Mouse (Mus musculus): Measurements from ENCODE around the gene Slc30a7.

The Slc30a7 gene

GRCm38 (mm10) chr3:116006978-116007940 is at the start of gene Slc30a7, which contains the start of gene Extl2:
Slc30a7 (minus strand) TSS chr3:116007406.
Extl2 (plus strand) TSS chr3:116007462.
- in situ Hi-C loops (cut with MboI, MseI): no loop called here

DNA sequence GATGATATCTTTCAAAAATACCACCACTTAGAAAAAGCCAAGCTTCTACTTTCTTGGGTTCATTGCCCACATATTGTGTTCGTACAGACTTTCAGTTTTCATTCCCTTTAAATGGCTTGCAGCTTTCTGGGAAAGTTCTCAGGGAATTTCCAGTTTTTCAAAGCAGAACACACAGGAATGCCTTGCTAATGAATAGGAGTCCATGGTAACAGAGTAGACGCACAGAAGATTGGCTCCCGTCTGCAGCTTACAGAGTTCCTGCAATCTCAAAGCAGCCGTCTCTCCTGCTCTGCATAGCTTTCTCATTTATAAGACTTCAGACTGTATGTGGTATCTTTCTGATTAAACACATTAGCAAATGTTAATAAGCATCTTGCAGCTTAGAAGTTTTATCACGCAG is 39.8 kb upstream of the Slc30a7 start:
- in situ Hi-C loops (cut with MboI, MseI): no loop called here

GRCm38 (mm10) chr3:116046000-116046399 is 38.8 kb upstream of the Slc30a7 start:
- in situ Hi-C loops (cut with MboI, MseI): no loop called here

DNA sequence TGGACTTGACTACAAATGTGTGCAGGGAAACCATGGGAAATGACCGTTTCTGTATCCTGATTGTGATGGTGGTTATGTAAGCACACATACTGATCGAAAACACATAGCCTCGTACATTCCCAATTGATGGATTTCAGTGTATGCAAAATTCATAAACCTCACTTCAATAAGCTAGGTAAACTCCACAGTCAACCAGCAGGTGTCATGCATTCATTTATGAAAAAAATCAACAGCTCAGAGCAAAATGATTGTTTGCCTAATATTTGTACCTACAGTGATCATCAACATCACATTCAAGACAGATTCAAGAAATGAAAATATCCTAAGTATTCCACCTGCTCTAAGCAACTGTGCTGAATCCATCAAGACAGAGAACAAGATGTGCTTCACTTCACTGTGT is 33.6 kb upstream of the Slc30a7 start:
- in situ Hi-C loops (cut with MboI, MseI): loop anchor here in 1 of 2 experiments (5.0 kb wide), 1 partner anchor 287 kb away; no protein-coding TSS in a partner anchor

- in situ Hi-C loops (cut with MboI, MseI): loop anchor here in 1 of 2 experiments (5.0 kb wide), 1 partner anchor 293 kb away; no protein-coding TSS in a partner anchor
Measured at GRCm38 (mm10) chr3:116033871-116034222, 26.6 kb upstream of the Slc30a7 start.

GRCm38 (mm10) chr3:116033218-116033870 is 26.1 kb upstream of the Slc30a7 start:
- in situ Hi-C loops (cut with MboI, MseI): loop anchor here in 1 of 2 experiments (5.0 kb wide), 1 partner anchor 294 kb away; no protein-coding TSS in a partner anchor

- in situ Hi-C loops (cut with MboI, MseI): loop anchor here in 1 of 2 experiments (5.0 kb wide), 1 partner anchor 297 kb away; no protein-coding TSS in a partner anchor
Measured at GRCm38 (mm10) chr3:116030152-116030788, 23.1 kb upstream of the Slc30a7 start.

DNA sequence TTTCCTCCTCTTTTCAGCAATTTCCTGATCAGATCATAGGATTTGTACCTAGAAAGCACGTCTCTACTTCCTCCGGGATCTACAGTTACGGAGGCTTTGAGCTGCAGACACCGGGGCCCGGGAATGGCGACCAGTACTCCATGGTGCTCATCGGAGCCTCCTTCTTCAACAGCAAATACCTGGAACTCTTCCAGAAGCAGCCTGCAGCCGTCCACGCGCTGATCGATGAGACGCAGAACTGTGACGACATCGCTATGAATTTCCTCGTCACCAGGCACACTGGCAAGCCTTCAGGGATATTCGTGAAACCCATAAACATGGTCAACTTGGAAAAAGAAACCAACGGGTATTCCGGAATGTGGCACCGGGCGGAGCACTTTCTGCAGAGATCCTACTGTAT is 19.8 kb upstream of the Slc30a7 start:
- in situ Hi-C loops (cut with MboI, MseI): loop anchor here in 1 of 2 experiments (10.0 kb wide), 1 partner anchor 468 kb away; no protein-coding TSS in a partner anchor

DNA sequence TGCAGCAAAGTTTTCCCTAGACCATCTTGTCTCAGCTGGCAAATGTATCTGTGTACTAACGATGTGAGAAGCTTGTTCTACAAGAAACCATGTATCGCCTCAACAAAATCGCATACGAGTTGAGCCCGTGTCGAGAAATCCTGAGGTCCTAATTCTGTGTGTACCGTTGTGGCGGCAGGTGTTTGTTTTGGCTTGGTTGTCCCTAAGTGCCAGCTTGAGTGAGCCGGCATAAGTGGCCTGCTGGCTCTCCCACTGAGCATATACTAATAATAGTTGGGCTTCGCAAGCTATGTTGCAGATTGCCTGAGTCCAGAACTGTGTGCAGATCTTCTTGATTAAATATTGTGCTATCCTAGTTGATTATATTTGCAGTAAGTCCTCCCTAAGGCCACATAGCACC is 18.5 kb upstream of the Slc30a7 start:
- in situ Hi-C loops (cut with MboI, MseI): loop anchor here in 1 of 2 experiments (10.0 kb wide), 1 partner anchor 469 kb away; no protein-coding TSS in a partner anchor

DNA sequence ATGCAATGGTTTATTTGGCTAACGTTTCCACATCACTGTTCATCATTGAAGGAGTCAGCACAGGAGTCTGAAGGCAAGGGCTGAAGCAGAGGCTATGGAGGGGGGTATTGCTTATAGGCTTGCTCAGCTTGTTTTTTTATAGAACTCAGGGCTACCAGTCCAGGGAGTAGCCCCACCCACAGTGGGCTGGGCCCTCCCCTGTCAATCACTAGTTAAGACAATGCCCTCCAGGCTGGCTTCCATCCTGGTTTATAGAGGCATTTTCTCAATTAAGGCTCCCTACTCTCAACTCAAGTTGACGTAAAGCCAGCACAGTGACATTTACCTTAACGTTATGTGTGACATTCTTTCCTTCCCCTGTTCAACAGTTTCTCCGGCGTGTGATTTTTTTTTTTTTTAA is 17.5 kb upstream of the Slc30a7 start:
- in situ Hi-C loops (cut with MboI, MseI): loop anchor here in 1 of 2 experiments (10.0 kb wide), 1 partner anchor 470 kb away; no protein-coding TSS in a partner anchor

DNA sequence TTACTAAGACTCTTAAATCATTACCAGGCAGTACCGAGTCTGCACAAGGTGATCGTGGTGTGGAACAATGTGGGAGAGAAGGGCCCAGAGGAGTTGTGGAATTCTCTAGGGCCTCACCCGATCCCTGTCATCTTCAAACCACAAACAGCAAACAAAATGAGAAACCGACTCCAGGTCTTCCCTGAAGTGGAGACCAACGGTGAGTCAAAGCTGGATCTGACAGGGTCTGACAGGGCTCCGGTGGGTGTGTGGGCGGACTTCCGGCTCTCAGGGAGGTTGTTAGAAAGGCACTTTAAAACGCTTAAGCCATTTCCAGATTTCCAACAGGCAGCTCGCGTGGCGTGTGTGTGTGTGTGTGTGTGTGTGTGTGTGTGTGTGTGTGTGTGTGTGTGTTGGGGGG is 17.0 kb upstream of the Slc30a7 start:
- in situ Hi-C loops (cut with MboI, MseI): loop anchor here in 1 of 2 experiments (10.0 kb wide), 1 partner anchor 471 kb away; no protein-coding TSS in a partner anchor

GRCm38 (mm10) chr3:116019136-116019535 is 11.9 kb upstream of the Slc30a7 start:
- in situ Hi-C loops (cut with MboI, MseI): no loop called here

- in situ Hi-C loops (cut with MboI, MseI): no loop called here
Measured at GRCm38 (mm10) chr3:116018606-116019005, 11.4 kb upstream of the Slc30a7 start.

DNA sequence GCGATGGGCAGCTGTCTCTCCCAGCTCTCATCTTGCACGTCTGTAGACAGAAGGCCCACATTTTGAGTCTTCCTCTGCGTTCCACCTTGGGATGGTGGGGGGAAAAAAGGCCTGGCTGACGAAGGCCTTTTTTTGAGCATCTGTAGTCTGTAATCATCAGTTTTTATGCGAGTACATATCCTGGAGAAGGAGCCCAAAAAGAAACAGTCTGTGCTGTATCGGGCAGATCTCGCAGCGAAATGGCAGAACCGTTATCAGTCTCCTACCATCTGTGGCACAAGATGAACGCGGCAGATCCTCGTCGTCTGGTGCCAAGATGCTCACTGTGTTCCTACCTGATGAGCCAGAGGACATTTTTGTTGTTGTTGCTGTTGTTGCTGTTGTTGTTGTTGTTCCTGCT is 8.9 kb upstream of the Slc30a7 start:
- in situ Hi-C loops (cut with MboI, MseI): no loop called here

- in situ Hi-C loops (cut with MboI, MseI): no loop called here
Measured at GRCm38 (mm10) chr3:116014901-116015300, 7.7 kb upstream of the Slc30a7 start.

GRCm38 (mm10) chr3:116009622-116010344 is 2.6 kb upstream of the Slc30a7 start:
- in situ Hi-C loops (cut with MboI, MseI): no loop called here

- in situ Hi-C loops (cut with MboI, MseI): no loop called here
Measured at GRCm38 (mm10) chr3:116007941-116008440, 785 bp upstream of the Slc30a7 start.

DNA sequence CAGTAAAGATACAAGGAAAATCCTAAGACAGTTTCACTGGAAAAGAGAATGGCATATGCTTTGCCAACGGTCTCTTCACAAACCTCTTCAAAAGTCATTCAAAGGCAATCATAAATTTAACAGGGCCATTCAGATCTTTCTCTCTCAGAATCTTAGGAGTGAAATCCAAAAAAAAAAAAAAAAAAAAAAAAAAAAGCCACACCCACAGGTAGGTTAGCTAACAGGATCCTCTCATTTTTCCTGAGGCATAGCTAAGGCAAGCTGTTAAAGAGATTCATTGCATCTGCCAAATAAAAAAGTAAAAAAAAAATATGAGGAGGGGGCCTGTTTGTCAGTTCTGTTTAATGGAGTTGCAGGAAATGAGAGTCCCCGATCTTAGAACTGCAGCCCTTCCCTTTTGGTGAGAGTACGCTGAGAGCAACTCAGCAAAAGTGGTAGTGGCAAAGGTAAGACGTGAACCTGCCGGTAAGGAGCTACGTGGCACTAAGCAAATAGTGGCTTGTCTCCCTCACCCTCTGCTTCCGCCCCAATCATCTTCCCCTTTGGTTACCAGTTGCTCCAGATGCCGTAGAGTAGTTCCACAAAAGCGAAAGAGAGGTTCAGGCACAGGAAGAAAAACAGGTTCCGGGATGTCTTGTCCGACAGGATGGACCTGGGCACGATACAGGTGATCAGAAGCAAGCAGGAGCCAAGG is 775 bp downstream of the Slc30a7 start:
- in situ Hi-C loops (cut with MboI, MseI): no loop called here

DNA sequence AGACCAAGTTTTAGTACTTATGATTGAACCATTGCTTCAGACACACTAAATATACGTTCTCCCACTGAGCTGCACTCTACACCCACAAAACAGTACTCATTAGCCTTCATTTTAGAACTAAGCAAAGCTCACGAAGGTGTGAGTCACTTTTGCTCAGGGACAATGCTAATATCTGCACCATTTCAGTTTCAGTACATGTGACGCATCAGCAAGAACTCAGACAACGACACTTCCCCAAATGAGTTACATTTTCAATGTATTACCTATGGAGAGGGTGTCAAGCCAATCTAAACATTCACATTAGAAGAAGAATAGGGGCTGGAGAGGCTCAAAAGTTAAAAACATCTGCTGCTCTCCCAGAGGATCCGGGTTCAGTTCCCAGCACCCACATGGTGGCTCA is 10.3 kb downstream of the Slc30a7 start:
- in situ Hi-C loops (cut with MboI, MseI): no loop called here

DNA sequence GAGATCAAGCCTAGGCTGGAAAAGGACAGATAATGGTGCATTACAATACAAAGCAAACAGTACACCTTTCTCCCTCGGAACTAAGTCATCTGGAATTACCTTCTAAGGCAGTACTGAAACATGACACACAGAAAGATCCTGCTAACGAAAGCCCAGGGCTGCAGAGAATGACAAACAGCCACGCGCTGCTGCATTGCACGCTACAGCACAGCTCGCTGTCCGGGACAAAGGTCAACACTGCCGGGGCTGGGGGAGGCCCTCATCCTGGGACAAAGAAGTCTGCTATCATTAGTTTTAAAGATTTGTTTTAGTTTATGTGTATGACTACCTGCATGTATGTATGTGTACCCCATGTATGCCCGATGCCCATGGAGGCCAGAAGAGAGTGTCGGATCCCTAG is 14.2 kb downstream of the Slc30a7 start:
- in situ Hi-C loops (cut with MboI, MseI): no loop called here
